Mouse (Mus musculus): Measurements from ENCODE around the gene Glul.

DNA sequence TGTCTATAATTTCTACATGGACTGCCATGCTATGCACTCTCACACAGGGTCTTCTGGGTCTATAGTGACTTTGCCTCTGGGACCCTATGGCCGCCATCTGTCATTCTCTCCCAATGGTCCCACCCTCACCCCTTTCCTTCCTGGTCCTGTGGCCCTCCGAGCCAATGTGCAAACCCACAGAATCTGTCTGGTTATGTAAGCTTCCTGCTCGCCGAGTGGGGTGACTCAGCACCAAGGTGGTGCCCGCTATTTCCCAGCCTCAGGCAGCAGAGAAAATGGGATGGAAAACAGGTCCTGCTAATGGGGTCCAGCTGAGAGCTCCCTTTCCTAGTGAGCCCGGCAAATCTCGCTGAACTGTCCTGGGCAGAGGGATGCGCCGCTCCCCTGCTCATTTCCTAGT, 53.5 kb downstream of the Glul start:
- TF ChIP-seq EP300 (IDR thresholded peaks at IDR 0.05; ENCODE audit: low read depth): no peak
- TF ChIP-seq CTCF (IDR thresholded peaks at IDR 0.05; ENCODE audit: low read depth): no peak
